Mouse (Mus musculus): Measurements from ENCODE around the gene Traf1. TPM values are rescaled to one million over a fixed set of nuclear protein-coding genes. Genes with fewer than 3 reads are reported as not detected.

The Traf1 gene
- total RNA-seq, 2 experiments from 2014 or later, result 2.6 to 2.8 TPM

- no peak for DNase-seq (ENCODE audit: low spot score in 2 of 2)
Measured at GRCm38 (mm10) chr2:34943556-34944120, 17.9 kb downstream of the Traf1 start.

GRCm38 (mm10) chr2:34941061-34941675 lies 20.4 kb downstream of the Traf1 start:
- no peak for DNase-seq (ENCODE audit: low spot score in 2 of 2)

GRCm38 (mm10) chr2:34940246-34940645 lies 21.3 kb downstream of the Traf1 start:
- no peak for DNase-seq (ENCODE audit: low spot score in 2 of 2)

- no peak for DNase-seq (ENCODE audit: low spot score in 2 of 2)
Measured at GRCm38 (mm10) chr2:34938269-34939208, 23.0 kb downstream of the Traf1 start.

GRCm38 (mm10) chr2:34937460-34937859 lies 24.1 kb downstream of the Traf1 start:
- DNase-seq (ENCODE audit: low spot score in 2 of 2), result no peak

DNA sequence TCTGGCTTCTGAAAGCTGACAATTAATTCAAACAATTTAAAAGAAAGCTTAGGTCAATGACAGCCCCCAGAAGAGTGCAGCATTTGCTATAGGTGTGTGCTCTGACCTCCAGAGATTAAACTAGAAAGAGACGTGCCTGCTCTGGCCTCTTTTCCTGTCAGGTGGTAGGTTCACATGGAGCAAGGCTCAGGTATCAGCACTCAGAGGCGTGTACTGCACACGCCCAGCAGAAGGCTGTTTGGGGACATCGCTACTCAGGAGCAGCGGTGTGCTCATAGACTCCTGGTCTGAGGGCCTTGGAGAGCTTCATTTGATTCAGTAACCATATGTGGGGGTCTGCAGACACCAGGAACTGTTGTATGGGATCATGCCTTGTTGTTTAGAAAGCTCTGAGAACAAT lies 34.3 kb downstream of the Traf1 start:
- no peak for DNase-seq (ENCODE audit: low spot score in 2 of 2)

DNA sequence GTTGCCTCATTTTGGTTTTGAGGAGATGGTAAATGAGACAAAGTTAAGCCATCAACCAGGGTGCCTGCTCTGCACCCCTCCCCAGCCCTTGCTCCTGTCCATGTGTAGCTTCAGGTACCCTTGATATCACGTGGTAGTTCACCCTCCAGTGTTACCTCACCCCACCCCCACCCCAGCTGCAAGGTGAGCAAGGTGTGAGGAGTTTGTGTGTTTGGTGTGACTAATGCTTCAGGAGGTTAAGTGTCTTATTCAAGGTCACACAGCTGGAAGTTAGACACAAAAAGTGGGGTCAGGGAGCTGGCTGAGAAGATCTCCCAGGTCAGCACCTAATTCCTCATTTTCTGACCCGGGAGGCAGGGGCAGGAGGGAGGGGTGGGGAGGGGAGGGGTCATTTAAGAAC lies 38.8 kb downstream of the Traf1 start:
- DNase-seq (ENCODE audit: low spot score in 2 of 2), result no peak

DNA sequence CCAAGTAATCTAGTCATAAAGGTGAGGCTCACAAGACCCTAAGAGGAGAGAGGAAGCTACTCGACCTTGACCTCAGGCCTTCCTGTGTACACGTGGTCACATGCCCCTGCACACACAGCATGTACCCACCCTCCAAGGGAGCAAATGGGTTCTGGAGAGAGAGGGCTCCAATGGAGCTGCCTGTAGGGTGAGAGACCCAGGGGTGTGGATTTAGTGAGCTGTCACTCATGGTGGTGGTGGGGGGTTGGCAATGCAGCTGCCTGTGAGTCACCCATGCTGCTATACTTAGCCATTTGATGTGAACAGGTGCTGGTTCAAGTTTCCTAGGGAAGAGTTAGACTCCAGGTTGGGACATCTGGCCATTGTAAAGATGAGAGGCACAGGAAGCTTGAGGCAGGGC lies 41.4 kb downstream of the Traf1 start:
- DNase-seq (ENCODE audit: low spot score in 2 of 2), result no peak

- DNase-seq (ENCODE audit: low spot score in 2 of 2), result no peak
Measured at GRCm38 (mm10) chr2:34915103-34915502, 46.5 kb downstream of the Traf1 start.

DNA sequence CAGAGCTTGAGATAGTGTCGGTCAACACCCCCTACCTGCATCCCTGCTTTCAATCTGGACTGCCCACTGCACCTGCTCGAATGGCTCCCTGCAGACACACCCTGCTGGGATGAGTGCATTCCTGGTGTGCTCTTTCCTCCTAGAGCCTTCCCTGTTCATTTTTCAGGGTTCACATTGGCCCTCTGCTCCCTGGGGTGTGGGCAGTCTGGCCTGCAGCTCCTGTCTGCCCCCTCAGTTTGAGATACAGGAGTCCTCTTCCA lies 46.8 kb downstream of the Traf1 start:
- DNase-seq (ENCODE audit: low spot score in 2 of 2), result no peak

DNA sequence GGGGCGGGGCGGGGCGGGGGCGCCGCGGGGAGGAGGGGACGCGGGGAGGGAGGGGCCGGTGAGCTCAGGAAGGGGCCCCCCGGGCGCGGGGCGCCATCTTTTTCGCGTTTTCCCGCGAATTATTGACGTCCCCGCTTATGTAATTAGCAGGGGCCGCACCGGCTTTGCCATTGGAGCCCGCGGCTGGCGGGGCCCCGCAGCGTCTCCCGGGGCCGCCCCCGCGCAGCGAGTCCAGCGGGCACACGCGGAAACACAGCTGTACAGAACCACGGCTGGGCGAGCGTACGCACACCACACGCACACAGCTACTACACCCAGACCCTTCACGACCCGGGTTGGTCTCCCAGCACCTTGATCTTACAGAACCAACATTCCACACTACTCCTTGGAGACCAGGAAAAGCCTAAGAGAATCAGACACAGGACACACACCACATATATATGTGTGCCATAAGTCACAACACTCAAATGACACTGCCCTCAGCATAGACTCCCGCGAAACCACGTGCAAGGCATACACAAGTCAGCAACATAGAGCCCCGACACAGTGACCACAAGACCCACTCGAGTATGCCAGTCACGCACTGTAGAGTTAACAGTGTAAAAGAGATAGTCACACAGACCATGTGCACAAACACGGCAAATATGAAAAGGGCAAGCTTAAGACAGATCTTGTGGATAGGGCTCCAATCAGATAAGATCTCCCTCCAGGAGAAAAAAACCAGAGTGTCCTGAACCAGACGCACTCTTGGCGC lies 47.3 kb downstream of the Traf1 start:
- DNase-seq (ENCODE audit: low spot score in 2 of 2), result peak; percentile 44

DNA sequence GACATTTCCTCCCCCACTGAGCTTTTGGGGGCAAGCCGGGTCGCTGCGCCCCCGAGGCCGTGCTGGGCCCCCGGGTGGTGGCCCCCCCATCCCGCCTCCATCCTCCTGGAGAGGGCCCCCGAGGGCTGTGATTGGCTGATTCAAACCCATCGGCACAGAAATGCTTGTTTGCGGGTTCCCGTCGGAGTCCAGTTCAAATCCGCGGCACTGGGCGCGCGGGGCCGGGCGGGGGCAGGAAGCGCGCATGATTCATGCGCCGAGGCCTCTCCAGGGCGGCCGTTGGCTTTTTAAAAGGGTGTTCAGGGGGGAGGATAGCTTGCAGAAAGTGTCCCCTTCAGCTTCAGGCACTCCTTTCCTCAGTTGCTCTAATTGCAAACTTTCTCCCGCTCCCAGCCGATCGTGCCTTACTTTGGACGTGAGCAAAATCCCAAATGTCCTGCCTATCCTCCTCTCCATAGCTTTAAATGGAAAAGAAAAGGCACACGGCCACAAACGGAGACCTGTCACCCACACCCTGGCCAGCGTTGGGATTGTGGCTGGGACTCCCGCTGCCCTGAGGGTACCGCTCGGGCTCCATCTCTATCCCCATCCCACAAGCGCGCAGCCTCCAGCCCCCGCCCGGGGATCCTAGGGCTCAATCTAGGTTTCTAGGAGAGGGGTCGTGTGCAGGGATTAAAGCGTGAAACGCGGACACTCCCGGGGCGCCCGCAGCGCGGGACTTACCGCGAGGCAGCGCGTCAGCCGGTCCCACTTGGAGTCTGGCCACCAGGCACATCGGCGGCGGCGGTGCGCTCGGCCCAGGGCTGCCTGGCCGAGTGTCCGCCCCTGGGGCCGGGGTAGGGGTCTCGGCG lies 48.1 kb downstream of the Traf1 start, which contains the start of gene Phf19:
Gene Phf19 (minus strand): TSS at position 809 of the 851 bp plus-strand sequence.
- DNase-seq (ENCODE audit: low spot score in 2 of 2), result peak; percentile 48 to 61

GRCm38 (mm10) chr2:34912613-34913012 lies 49.0 kb downstream of the Traf1 start:
- DNase-seq (ENCODE audit: low spot score in 2 of 2), result no peak

DNA sequence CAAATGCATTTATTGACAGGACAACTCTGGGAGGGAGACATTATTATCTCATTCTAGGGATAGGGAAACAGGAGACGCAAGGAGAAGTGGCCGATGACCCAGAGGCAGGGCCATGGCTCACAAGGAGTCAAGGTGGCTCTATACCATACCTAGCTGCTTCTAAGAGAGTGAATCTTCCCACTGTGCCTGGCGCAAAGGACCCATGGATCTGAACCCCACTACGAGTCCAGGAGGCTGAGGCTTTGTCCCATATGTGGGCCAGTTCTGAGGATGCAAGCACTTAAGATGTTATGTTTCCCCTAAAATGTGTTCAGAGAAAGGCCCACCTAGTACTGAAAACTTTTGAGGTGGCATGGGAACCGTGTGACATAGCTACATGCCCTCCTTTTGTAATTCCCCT lies 49.7 kb downstream of the Traf1 start:
- no peak for DNase-seq (ENCODE audit: low spot score in 2 of 2)

- DNase-seq (ENCODE audit: low spot score in 2 of 2), result no peak
Measured at GRCm38 (mm10) chr2:34909719-34910118, 51.9 kb downstream of the Traf1 start.

GRCm38 (mm10) chr2:34906861-34907604 lies 54.5 kb downstream of the Traf1 start:
- DNase-seq (ENCODE audit: low spot score in 2 of 2), result no peak

DNA sequence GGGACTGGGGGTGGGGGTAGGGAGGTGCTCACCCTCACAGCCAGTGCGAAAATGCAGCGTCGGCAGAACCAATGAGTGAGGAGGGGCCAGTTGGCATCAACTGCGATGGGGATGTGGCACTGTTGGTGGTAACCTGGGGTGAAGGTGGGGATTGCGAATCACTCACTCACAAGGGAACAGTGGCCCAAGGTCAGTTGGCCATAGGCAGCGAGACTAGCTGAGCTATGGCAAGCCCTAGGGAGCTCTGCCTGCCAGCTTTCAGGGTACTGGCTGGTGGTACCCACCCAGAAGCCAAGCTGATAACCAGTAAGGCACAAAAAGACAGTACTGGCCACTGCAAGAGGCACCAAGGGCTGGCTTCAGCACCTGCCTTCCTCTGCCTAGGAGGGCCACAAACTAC lies 55.1 kb downstream of the Traf1 start:
- no peak for DNase-seq (ENCODE audit: low spot score in 2 of 2)

GRCm38 (mm10) chr2:34904849-34905542 lies 56.6 kb downstream of the Traf1 start:
- peak; percentile 93 to 96 for DNase-seq (ENCODE audit: low spot score in 2 of 2)
